Mouse (Mus musculus) hindbrain, embryonic 13.5 days (tissue): ENCODE measurements around the gene Pif1. TPM values are rescaled to one million over a fixed set of nuclear protein-coding genes. Genes with fewer than 3 reads are reported as not detected.
A peak's percentile ranks its signal among the peaks of the same experiment; 100 is the strongest.

Experiments used
- ATAC-seq: fragments of 200-750 bp; cut with Nextera tagmentation; 2 replicates; pipeline ENCODE4 v1.8.0; 2017; ENCODE audit warnings: moderate TSS enrichment; ENCODE audit not compliant: low FRiP score
- H3K27ac ChIP-seq: fragments of 300-500 bp; sonication (generic); 2 replicates; pipeline ENCODE4 v1.5.1; 2015; ENCODE audit warnings: inconsistent platforms, mild to moderate bottlenecking, moderate library complexity
- H3K27me3 ChIP-seq: fragments of 300-500 bp; sonication (generic); 2 replicates; pipeline ENCODE4 v1.6.1; 2015; ENCODE audit warnings: mild to moderate bottlenecking, inconsistent platforms
- H3K36me3 ChIP-seq: fragments of 300-500 bp; sonication (generic); 2 replicates; pipeline ENCODE4 v1.6.1; 2015; ENCODE audit warnings: mild to moderate bottlenecking, inconsistent platforms
- H3K4me1 ChIP-seq: fragments of 300-500 bp; sonication (generic); replicated peaks from 2 replicates; pipeline ENCODE4 v1.6.1; 2015; ENCODE audit warnings: inconsistent platforms
- H3K4me2 ChIP-seq: fragments of 300-500 bp; sonication (generic); 2 replicates; pipeline ENCODE4 v1.6.1; 2015; ENCODE audit warnings: inconsistent platforms, mild to moderate bottlenecking, moderate library complexity
- H3K4me3 ChIP-seq: fragments of 300-500 bp; sonication (generic); 2 replicates; pipeline ENCODE4 v1.5.1; 2015; ENCODE audit warnings: mild to moderate bottlenecking, inconsistent platforms
- H3K9ac ChIP-seq: fragments of 300-500 bp; sonication (generic); 2 replicates; pipeline ENCODE4 v1.6.1; 2015; ENCODE audit warnings: mild to moderate bottlenecking, inconsistent platforms
- H3K9me3 ChIP-seq: fragments of 300-500 bp; sonication (generic); 2 replicates; pipeline ENCODE4 v1.6.1; 2016; ENCODE audit warnings: inconsistent platforms
- WGBS: fragments of 180-500 bp; shearing (Covaris S2); methylation state at CpG from one replicate; pipeline ENCODE4 v1.1.7; 2015; 5-methylcytosine and 5-hydroxymethylcytosine counted together
- polyA plus RNA-seq: library from polyadenylated mRNA; unstranded; fragments of >200 nt; fragmentation: Nextera tagmentation; extraction: Ambion mirVana; gene quantifications from 2 replicates; pipeline ENCODE4 v1.2.1, GENCODE M21; 2015

Gene Pif1
- polyA plus RNA-seq, 1 experiment from 2014 or later: 3.8 TPM

DNA sequence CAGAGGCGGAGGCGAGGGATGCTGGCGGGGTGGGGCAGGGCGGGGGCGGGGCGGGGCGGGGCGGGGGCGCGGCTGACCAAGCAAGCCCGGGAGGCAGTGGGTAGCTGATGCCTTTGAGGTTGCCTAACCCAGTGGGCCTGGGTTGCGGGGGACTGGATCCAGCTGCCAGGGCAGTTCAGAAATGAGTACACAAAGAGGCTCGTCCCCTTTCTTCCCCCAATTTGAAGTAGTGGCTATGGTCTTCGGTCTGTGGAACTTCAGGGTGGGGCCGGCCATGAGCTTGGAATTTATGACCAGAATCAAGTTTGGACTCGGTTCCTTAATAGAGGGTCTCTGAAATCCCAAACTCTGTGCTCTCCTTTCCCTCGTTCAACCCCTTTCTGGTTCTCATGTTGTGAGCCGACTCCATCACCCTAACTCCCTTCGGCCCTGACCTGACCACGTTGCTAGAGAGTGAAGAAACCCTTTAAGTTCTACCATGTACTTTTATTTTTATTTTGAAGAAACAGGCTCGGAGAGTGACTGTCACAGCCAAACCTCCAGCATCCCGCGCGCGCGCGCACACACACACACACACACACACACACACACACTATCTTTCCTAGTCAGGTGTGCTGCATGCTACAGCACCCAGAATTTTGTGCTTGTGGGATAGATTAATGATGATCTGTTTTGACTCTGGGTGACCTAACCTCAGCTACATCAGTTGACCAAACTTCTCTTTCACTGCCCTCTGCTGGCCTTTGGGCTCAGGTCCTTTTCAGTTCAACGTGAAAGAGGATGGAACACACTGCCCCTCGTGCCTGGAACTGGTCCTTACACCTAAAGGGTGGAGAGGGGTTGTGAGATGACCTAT is 6.3 kb upstream of the Pif1 start:
- peak; percentile 77 for ATAC-seq
- 7% methylated on average over 29 of the region's 29 CpGs for WGBS
- H3K4me1 ChIP-seq: peaks cover 41% of the 10 kb centered on the region
- peak overlapping the region; percentile 61 for H3K4me2 ChIP-seq
- no peaks in the 10 kb centered on the region for H3K9me3 ChIP-seq
- H3K27ac ChIP-seq: peak overlapping the region; percentile 71
- peak overlapping the region; percentile 66 for H3K9ac ChIP-seq
- H3K27me3 ChIP-seq: no peaks in the 10 kb centered on the region
- H3K4me3 ChIP-seq: peak overlapping the region; percentile 54
- H3K36me3 ChIP-seq: no peaks in the 10 kb centered on the region

DNA sequence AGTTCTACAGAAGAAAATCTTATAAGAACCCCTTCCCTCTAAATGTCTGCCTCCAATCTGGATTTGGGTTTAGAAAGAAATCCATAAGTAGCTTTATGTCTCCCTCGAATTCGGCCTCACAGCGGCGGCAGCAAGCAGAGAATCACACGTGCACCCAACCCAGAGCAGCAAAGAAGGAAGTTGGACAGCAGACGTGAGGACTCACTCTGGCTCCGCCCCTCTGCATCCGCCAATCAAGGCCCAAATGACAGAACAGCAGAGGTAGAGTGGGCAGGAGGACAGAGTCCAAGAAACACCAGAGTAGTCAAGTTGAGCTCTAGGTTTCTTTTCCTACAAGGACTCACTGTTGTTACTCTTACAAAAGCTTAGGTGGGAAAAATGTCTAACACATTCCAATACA is 3.9 kb upstream of the Pif1 start:
- Histone ChIP-seq H3K9ac (no peak overlapping the region), H3K4me3 (no peak overlapping the region), H3K4me1 (peaks cover 38% of the 10 kb centered on the region), H3K9me3 (no peaks in the 10 kb centered on the region), H3K36me3 (no peaks in the 10 kb centered on the region), H3K27me3 (no peaks in the 10 kb centered on the region), H3K4me2 (no peak overlapping the region), H3K27ac (no peak overlapping the region)
- 37% methylated on average over 8 of the region's 8 CpGs for WGBS
- ATAC-seq: no peak

DNA sequence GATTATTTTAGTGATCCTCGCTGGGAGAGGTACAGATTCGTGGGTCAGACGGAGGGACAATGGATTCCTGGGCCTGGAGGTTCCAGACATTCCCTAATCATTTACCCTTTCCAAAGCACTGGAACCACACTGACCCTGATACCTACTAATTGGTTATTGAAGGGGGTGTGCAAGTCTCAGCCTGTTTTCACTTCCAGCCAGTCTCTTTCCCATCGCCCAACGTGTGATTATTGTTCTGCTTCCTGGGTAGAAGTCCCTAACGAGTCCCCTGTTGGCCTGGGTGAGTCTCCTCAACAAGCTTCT is 261 bp downstream of the Pif1 start:
- Histone ChIP-seq H3K9ac (peak overlapping the region; percentile 67), H3K4me2 (peak overlapping the region; percentile 99), H3K9me3 (no peaks in the 10 kb centered on the region), H3K27ac (no peak overlapping the region), H3K27me3 (peaks cover 7% of the 10 kb centered on the region; the same call in 1 of the 2 replicates), H3K4me3 (peak overlapping the region; percentile 51), H3K36me3 (no peaks in the 10 kb centered on the region), H3K4me1 (peaks cover 33% of the 10 kb centered on the region)
- peak; percentile 22; the same call in 1 of the 2 replicates for ATAC-seq
- 0% methylated on average over 6 of the region's 6 CpGs for WGBS

DNA sequence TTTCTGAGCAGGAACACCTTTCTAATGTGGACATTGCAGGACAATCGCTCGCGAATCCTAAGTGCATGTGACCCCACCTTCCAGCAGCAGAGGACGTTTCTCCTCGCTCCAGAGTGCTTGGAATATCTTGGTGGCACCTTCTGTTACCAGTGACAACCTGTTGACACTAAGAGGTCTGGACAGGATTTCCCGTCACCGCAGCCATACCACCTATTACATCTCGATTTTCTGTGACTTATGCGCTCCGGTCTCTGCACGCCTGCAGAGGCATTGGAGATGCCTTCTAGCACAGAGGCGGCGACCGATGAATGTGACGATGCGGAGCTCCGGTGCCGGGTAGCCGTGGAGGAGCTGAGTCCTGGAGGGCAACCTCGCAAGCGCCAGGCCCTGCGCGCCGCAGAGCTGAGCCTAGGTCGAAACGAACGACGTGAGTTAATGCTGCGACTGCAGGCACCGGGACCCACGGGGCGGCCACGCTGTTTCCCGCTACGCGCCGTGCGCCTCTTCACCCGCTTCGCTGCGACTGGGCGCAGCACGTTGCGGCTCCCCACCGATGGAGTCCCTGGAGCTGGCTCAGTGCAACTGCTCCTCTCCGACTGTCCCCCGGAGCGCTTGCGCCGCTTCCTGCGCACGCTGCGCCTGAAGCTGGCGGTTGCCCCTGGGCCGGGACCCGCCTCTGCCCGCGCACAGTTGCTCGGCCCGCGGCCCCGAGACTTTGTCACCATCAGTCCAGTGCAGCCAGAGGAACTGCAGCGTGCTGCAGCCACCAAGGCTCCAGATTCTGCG is 806 bp downstream of the Pif1 start:
- no peak for ATAC-seq

DNA sequence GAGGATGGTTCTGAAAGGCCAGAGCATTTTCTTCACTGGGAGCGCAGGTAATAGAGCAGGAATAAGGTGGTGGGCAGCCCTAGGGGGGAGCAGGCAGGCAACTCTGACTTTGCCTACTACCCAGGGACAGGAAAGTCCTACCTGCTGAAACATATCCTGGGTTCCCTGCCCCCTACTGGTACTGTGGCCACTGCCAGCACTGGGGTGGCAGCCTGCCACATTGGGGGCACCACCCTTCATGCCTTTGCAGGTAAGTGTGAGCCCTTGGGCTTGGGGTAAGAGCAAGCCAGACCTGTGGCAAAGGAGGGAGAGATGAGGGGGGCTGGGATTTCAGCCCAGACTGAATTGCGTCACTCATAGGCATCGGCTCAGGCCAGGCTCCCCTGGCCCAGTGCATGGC is 2.1 kb downstream of the Pif1 start:
- no peak for ATAC-seq
- WGBS: 95% methylated on average over 3 of the region's 3 CpGs
- peaks cover 33% of the 10 kb centered on the region for H3K4me1 ChIP-seq

More for the DNA sequence above, 806 bp downstream of the Pif1 start:
- Histone ChIP-seq H3K9me3 (no peaks in the 10 kb centered on the region), H3K27me3 (peaks cover 7% of the 10 kb centered on the region; the same call in 1 of the 2 replicates), H3K9ac (peak overlapping the region; percentile 67), H3K4me3 (peak overlapping the region; percentile 51), H3K4me2 (peak overlapping the region; percentile 99), H3K27ac (no peak overlapping the region), H3K36me3 (no peaks in the 10 kb centered on the region), H3K4me1 (peaks cover 33% of the 10 kb centered on the region)
- WGBS: under 1% methylated on average over 64 of the region's 64 CpGs

DNA sequence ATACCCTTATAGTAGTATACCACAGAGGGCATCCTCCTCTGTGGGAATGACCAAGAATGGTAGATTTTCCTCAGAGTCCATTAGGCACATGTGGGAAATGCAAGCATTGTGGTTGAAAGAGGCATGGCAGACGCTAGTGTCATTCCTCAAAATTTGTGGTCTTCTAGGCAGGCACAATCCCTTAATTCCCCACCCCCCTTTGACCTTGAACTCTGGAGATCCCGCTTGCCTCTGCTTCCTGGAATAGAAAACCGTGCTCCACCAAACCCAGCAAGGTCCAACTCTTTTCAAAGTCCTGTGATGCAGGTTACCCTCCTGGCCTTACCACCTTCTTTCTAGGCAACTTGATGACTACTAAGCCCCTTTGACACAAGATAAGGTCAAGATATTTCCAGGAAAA is 5.8 kb downstream of the Pif1 start:
- H3K27me3 ChIP-seq: peaks cover 7% of the 10 kb centered on the region; the same call in 1 of the 2 replicates
- ATAC-seq: no peak
- no peak overlapping the region for H3K9ac ChIP-seq
- no peak overlapping the region for H3K4me2 ChIP-seq
- peaks cover 22% of the 10 kb centered on the region for H3K4me1 ChIP-seq
- no peak overlapping the region for H3K27ac ChIP-seq
- WGBS: 95% methylated on average over 3 of the region's 3 CpGs
- no peak overlapping the region for H3K4me3 ChIP-seq
- H3K36me3 ChIP-seq: peaks cover 7% of the 10 kb centered on the region; the same call in 1 of the 2 replicates
- no peaks in the 10 kb centered on the region for H3K9me3 ChIP-seq

More for the DNA sequence above, 2.1 kb downstream of the Pif1 start:
- H3K9me3 ChIP-seq: no peaks in the 10 kb centered on the region
- no peak overlapping the region for H3K27ac ChIP-seq
- H3K36me3 ChIP-seq: peaks cover 7% of the 10 kb centered on the region; the same call in 1 of the 2 replicates
- peak overlapping the region; percentile 99 for H3K4me2 ChIP-seq
- peaks cover 7% of the 10 kb centered on the region; the same call in 1 of the 2 replicates for H3K27me3 ChIP-seq
- peak overlapping the region; percentile 51 for H3K4me3 ChIP-seq
- peak overlapping the region; percentile 29; the same call in 1 of the 2 replicates for H3K9ac ChIP-seq

DNA sequence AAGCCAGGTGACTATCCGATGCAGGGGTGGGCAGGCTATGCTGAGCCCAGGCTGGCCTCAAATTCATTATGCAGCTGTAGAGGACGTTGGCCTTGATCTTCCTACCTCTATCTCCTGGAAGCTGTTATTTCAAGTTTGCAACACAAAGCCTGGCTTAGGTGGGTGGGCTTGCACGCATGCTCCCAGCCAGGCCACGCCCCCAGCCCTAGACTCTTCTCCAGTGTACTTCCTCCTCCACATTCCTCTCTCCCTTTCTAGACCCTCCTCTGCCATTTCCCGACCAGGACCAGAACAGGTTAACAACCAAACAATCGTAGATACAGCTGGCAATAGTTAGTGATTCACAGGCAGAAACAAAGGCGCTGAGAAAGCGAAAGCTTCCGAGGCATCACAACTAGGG is 6.6 kb downstream of the Pif1 start:
- Histone ChIP-seq H3K36me3 (peaks cover 7% of the 10 kb centered on the region; the same call in 1 of the 2 replicates), H3K27me3 (peaks cover 7% of the 10 kb centered on the region; the same call in 1 of the 2 replicates), H3K4me1 (peaks cover 13% of the 10 kb centered on the region), H3K4me2 (no peak overlapping the region), H3K9ac (no peak overlapping the region), H3K27ac (no peak overlapping the region), H3K4me3 (no peak overlapping the region), H3K9me3 (no peaks in the 10 kb centered on the region)
- ATAC-seq: no peak
- 83% methylated on average over 9 of the region's 9 CpGs for WGBS

DNA sequence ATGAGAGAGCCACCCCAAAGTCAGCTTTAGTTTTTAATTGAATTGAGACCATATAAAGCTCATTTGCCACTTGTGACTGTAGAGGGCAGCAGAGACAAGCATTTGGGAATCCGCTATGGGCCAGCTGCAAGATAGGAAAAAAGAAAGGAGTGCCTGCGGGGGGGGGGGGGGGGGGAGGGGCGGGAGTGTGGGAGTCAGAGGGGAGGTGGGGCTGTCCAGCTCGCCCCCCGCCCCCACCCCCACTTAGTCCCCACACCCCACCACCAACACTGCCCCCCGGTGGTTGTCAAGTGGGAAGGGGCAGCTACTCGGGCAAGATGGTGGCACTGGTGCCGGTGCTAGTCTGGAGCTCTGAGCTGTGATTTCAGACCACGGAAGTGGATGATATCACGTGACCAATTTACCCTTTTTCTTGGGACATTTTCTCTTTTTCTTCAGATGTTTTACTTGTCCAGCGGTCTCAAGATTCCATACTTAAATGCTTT is 11.8 kb downstream of the Pif1 start:
- no peak overlapping the region for H3K9ac ChIP-seq
- 0 out of 2 replicates have a peak, but pooled peaks cover 1% of the 10 kb centered on the region for H3K36me3 ChIP-seq
- no peaks in the 10 kb centered on the region for H3K9me3 ChIP-seq
- H3K4me3 ChIP-seq: no peak overlapping the region
- ATAC-seq: no peak
- 0 out of 2 replicates have a peak overlapping the region, but pooled peaks have one; percentile 15 for H3K4me2 ChIP-seq
- 58% methylated on average over 7 of the region's 11 CpGs for WGBS
- H3K4me1 ChIP-seq: no peaks in the 10 kb centered on the region
- H3K27me3 ChIP-seq: no peaks in the 10 kb centered on the region
- H3K27ac ChIP-seq: no peak overlapping the region

DNA sequence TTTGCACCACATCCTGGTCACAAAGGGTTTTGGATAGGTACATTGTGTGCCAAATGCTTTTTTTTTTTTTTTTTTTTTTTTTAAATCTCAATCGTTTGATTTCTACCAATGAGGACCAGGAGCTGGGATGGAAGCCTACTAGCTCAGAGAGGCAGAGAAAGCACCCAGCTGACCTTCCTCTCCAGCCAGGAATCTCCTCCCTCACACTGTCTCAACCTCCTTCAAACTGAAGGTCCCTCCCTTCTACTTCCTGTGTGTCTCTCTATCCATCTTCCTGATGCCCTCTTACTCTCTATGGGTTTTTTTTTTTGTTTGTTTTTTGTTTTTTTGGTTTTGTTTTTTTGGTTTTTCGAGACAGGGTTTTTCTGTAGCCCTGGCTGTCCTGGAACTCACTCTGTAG is 14.0 kb downstream of the Pif1 start:
- H3K27ac ChIP-seq: no peak overlapping the region
- no peak overlapping the region for H3K4me3 ChIP-seq
- peaks cover 4% of the 10 kb centered on the region; the same call in 1 of the 2 replicates for H3K4me1 ChIP-seq
- no peaks in the 10 kb centered on the region for H3K36me3 ChIP-seq
- WGBS: 75% methylated on average over 2 of the region's 2 CpGs
- no peaks in the 10 kb centered on the region for H3K27me3 ChIP-seq
- no peaks in the 10 kb centered on the region for H3K9me3 ChIP-seq
- no peak overlapping the region for H3K9ac ChIP-seq
- no peak overlapping the region for H3K4me2 ChIP-seq
- no peak for ATAC-seq

DNA sequence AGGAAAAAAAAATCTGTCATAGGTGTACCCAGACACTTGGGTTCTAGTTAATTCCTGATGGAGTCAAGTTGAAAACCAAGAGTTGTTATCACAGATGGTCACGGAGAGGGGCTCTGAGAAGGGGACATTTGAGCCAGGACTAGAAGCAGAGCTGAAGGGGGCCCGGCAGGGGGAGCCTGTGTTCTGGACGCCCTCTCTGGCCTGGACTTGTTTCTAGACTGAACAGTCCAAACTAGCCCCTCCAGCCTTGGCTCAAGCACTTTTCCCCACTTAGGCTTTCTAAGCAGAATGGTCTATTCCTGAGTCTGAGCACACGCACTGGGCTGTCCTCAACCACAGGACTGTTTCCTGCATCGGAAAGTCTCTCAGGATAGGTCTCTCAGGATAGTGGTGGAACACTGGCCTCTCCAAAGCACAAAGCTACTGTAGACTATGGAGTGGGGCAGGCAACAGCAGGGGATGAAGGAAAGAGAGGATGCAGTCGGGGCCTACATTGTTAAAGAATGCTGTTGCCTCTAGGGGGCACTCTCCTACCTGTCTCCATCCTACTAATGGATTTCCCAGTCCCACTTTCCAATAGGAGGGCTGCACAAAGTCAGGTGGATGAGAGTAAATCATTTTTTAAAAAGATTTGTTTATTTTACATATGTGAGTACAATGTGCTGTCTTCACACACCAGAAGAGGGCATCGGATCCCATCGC is 16.6 kb downstream of the Pif1 start:
- peaks cover 8% of the 10 kb centered on the region for H3K27me3 ChIP-seq
- H3K4me1 ChIP-seq: peaks cover 4% of the 10 kb centered on the region; the same call in 1 of the 2 replicates
- ATAC-seq: no peak
- no peak overlapping the region for H3K4me3 ChIP-seq
- no peak overlapping the region for H3K9ac ChIP-seq
- WGBS: 54% methylated on average over 8 of the region's 8 CpGs
- no peak overlapping the region for H3K27ac ChIP-seq
- H3K36me3 ChIP-seq: no peaks in the 10 kb centered on the region
- no peaks in the 10 kb centered on the region for H3K9me3 ChIP-seq
- no peak overlapping the region for H3K4me2 ChIP-seq

DNA sequence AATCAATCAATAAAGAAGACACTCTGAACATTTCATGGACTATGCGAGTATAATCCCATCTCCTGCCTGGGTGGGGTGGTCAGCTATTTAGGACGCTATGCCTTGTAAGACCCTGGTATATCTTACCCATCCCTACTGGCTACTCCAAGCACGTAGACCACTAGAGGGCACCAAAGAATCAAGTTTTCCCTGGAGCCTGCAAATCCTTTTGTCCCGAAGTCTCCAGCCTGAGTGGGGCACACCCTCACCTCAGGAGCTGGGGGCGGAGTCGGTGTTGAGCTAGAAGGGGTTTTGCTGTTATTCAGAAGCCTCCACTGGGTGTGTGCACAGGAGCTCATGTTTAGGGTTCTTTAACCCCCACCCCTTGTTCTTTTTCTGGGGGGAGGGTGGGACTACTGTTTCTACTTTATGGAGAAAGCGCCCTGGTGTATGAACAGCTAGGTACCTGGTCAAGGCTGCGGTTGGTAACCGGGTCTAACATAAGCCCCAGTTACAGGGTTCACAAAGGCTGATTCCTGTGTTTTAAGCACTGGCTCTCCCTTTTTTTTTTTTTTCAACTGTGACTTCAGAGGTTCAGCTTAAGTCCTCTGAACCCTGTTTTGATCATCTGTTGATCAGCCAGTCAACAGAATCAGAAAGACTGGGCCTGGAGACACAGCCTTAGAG is 18.6 kb downstream of the Pif1 start:
- Histone ChIP-seq H3K27ac (no peak overlapping the region), H3K4me3 (peak overlapping the region; percentile 22), H3K9ac (no peak overlapping the region), H3K27me3 (peaks cover 8% of the 10 kb centered on the region), H3K9me3 (no peaks in the 10 kb centered on the region), H3K4me2 (peak overlapping the region; percentile 51), H3K36me3 (no peaks in the 10 kb centered on the region), H3K4me1 (peaks cover 4% of the 10 kb centered on the region; the same call in 1 of the 2 replicates)
- 5% methylated on average over 9 of the region's 9 CpGs for WGBS
- ATAC-seq: peak; percentile 79
